Mouse (Mus musculus) neural tube, embryonic 15.5 days (tissue): ENCODE results near the gene Ubtd2. TPM values are rescaled to one million over a fixed set of nuclear protein-coding genes. Genes with fewer than 3 reads are reported as not detected.
"Not testable (repeated sequence)": the region's sequence is repeated elsewhere in the genome, so short reads cannot be mapped to it uniquely, and the experiment has no call there.

Source experiments
- ATAC-seq: fragments of 200-750 bp; cut with Nextera tagmentation; 2 replicates; pipeline ENCODE4 v1.8.0; 2017; ENCODE audit warnings: mild to moderate bottlenecking, moderate TSS enrichment, moderate library complexity; ENCODE audit not compliant: low FRiP score
- H3K27ac ChIP-seq: fragments of 300-500 bp; sonication (generic); replicated peaks from 2 replicates; pipeline ENCODE4 v1.5.1; 2015; ENCODE audit warnings: mild to moderate bottlenecking, inconsistent platforms
- H3K27me3 ChIP-seq: fragments of 300-500 bp; sonication (generic); replicated peaks from 2 replicates; pipeline ENCODE4 v1.6.1; 2015; ENCODE audit warnings: inconsistent platforms
- H3K36me3 ChIP-seq: fragments of 300-500 bp; sonication (generic); 2 replicates; pipeline ENCODE4 v1.6.1; 2015; ENCODE audit warnings: inconsistent platforms
- H3K4me1 ChIP-seq: fragments of 300-500 bp; sonication (generic); 2 replicates; pipeline ENCODE4 v1.6.1; 2015; ENCODE audit warnings: inconsistent platforms
- H3K4me2 ChIP-seq: fragments of 300-500 bp; sonication (generic); 2 replicates; pipeline ENCODE4 v1.6.1; 2015; ENCODE audit warnings: inconsistent platforms, mild to moderate bottlenecking, moderate library complexity
- H3K4me3 ChIP-seq: fragments of 300-500 bp; sonication (generic); replicated peaks from 2 replicates; pipeline ENCODE4 v1.5.1; 2015; ENCODE audit warnings: mild to moderate bottlenecking, inconsistent platforms
- H3K9ac ChIP-seq: fragments of 300-500 bp; sonication (generic); replicated peaks from 2 replicates; pipeline ENCODE4 v1.6.1; 2015; ENCODE audit warnings: mild to moderate bottlenecking, inconsistent platforms
- H3K9me3 ChIP-seq: fragments of 300-500 bp; sonication (generic); replicated peaks from 2 replicates; pipeline ENCODE4 v1.6.1; 2016; ENCODE audit warnings: inconsistent platforms
- WGBS: fragments of 180-500 bp; shearing (Covaris S2); methylation state at CpG from one replicate; pipeline ENCODE4 v1.1.7; 2015; ENCODE audit warnings: mixed read lengths; 5-methylcytosine and 5-hydroxymethylcytosine counted together
- polyA plus RNA-seq: library from polyadenylated mRNA; unstranded; fragments of >200 nt; fragmentation: Nextera tagmentation; extraction: Ambion mirVana; gene quantifications from 2 replicates; pipeline ENCODE4 v1.2.1, GENCODE M21; 2015

Gene Ubtd2
- polyA plus RNA-seq, 1 experiment from 2014 or later: 34.9 TPM

DNA sequence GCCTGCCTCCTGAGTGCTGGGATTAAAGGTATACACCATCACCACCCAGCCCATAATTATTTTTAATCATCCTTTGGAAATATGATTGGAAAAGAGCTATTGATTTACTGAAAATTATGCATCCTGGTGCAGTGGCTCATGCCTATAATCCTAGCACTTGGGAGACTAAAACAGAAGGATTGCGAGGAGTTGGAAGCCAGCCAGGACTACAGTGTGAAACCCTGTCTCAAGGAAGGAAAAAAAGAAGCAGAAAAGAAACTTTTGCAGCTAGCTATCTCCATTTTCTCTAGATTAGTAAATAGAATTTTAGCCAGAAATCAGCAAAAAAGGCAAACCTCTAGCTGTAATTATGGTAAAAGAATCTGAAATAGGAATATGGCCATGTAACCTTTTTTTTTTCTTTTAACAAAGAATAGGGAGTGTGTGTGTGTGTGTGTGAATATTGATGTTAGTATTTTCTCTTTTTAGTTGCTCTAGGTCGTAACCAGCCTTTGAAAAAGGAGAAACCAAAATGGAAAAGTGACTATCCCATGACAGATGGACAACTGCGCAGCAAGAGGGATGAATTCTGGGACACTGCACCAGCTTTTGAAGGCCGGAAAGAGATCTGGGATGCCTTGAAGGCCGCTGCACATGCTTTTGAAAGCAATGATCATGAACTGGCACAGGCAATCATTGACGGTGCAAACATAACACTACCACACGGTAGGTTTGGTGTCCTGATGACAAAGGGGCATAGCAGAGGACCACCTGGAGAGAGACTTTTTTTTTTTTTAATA lies 43.8 kb downstream of the Ubtd2 start:
- no peak overlapping the region for H3K4me3 ChIP-seq
- 0 out of 2 replicates have a peak overlapping the region, but pooled peaks have one; percentile 23 for H3K27ac ChIP-seq
- ATAC-seq: no peak
- no peak overlapping the region for H3K9ac ChIP-seq
- no peaks in the 10 kb centered on the region for H3K9me3 ChIP-seq
- WGBS: 77% methylated on average over 7 of the region's 7 CpGs
- H3K4me1 ChIP-seq: no peaks in the 10 kb centered on the region
- 0 out of 2 replicates have a peak, but pooled peaks cover 3% of the 10 kb centered on the region for H3K36me3 ChIP-seq
- no peaks in the 10 kb centered on the region for H3K27me3 ChIP-seq
- H3K4me2 ChIP-seq: no peak overlapping the region

- Histone ChIP-seq H3K9me3 (no peaks in the 10 kb centered on the region), H3K36me3 (0 out of 2 replicates have a peak, but pooled peaks cover 5% of the 10 kb centered on the region), H3K9ac (no peak overlapping the region), H3K4me1 (no peaks in the 10 kb centered on the region), H3K27ac (no peak overlapping the region), H3K27me3 (no peaks in the 10 kb centered on the region), H3K4me2 (no peak overlapping the region), H3K4me3 (no peak overlapping the region)
- ATAC-seq: no peak
- 93% methylated on average over 4 of the region's 4 CpGs for WGBS
Observed at GRCm38 (mm10) chr11:32499931-32500330, 44.8 kb downstream of the Ubtd2 start.

- no peak overlapping the region for H3K27ac ChIP-seq
- H3K4me1 ChIP-seq: no peaks in the 10 kb centered on the region
- no peaks in the 10 kb centered on the region for H3K9me3 ChIP-seq
- 0 out of 2 replicates have a peak, but pooled peaks cover 5% of the 10 kb centered on the region for H3K36me3 ChIP-seq
- ATAC-seq: no peak
- H3K27me3 ChIP-seq: no peaks in the 10 kb centered on the region
- no peak overlapping the region for H3K9ac ChIP-seq
- 98% methylated on average over 2 of the region's 2 CpGs for WGBS
- no peak overlapping the region for H3K4me2 ChIP-seq
- no peak overlapping the region for H3K4me3 ChIP-seq
Observed at GRCm38 (mm10) chr11:32503711-32504110, 48.5 kb downstream of the Ubtd2 start.

DNA sequence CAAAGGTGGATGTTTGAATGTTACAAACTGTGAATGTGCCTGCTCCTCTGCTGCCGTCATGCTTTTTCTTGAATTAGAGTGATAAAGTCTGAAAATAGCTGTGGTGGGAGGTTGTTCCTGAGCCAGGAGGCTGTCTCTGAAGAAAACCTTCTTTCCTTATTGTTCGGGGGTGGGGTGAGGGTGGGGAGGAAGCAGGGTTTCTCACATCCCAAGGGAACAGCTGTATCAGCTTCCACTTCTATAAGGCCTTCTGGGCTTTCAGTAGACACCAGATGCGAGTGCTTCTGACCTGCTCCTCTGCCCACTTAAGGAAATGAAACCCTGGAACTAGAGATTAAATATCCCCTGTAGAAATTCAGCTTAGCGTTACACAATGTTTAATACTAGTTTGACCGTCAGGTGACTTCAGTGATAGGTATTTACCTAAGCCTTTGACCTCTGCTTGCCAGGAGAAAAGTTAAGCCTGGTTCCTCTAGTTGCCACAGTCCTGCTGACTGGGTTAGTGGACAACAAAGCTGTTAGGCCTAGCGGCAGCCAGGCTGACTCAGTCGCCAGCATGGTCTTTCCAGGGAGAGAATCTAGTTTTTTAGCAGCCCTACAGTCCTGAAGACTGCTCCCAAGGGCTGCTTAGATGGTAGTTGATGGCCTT lies 50.0 kb downstream of the Ubtd2 start:
- ATAC-seq: no peak
- no peaks in the 10 kb centered on the region for H3K27me3 ChIP-seq

DNA sequence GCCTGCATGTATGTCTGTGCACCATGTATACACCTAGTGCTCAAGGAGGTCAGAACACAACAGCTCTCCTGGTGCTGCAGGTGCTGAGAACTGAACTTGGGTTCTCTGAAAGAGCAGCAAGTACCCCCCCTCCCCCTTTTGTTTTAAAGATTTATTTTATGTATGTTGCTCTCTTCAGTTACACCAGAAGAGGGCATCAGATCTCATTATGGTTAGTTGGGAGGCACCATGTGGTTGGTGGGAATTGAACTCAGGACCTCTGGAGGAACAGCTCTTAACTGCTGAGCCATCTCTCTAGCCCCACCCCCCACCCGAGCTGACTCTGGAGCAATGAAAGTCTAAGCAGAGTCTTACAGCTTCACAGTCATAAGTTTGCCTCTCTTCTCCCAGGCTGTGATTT lies 55.8 kb downstream of the Ubtd2 start:
- 73% methylated on average over 1 of the region's 1 CpGs for WGBS

More for the DNA sequence above, 50.0 kb downstream of the Ubtd2 start:
- Histone ChIP-seq H3K36me3 (0 out of 2 replicates have a peak, but pooled peaks cover 5% of the 10 kb centered on the region), H3K27ac (no peak overlapping the region), H3K4me2 (no peak overlapping the region), H3K9ac (no peak overlapping the region), H3K4me1 (no peaks in the 10 kb centered on the region), H3K4me3 (no peak overlapping the region), H3K9me3 (no peaks in the 10 kb centered on the region)
- 88% methylated on average over 7 of the region's 7 CpGs for WGBS

DNA sequence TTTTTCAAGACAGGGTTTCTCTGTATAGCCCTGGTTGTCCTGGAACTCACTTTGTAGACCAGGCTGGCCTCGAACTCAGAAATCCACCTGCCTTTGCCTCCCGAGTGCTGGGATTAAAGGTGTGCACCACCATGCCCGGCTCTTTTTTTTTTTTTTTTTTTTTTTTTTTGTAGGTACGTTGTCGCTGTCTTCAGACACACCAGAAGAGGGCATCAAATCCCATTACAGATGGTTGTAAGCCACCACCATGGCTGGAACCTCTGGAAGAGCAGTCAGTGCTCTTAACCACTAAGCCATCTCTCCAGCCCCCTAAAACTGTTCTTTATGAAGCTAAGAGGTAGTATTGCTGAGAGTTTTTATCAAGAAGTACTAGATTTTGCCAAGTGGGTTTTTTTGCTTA lies 59.7 kb downstream of the Ubtd2 start:
- not testable (repeated sequence) for ATAC-seq, H3K4me2 ChIP-seq, H3K27ac ChIP-seq, H3K9me3 ChIP-seq, H3K4me3 ChIP-seq, H3K9ac ChIP-seq, H3K4me1 ChIP-seq, H3K27me3 ChIP-seq
- WGBS: 96% methylated on average over 5 of the region's 5 CpGs
- H3K36me3 ChIP-seq: peaks cover 17% of the 10 kb centered on the region; the same call in 1 of the 2 replicates

More for the DNA sequence above, 55.8 kb downstream of the Ubtd2 start:
- H3K27ac ChIP-seq: no peak overlapping the region
- H3K4me3 ChIP-seq: no peak overlapping the region
- ATAC-seq: no peak
- H3K27me3 ChIP-seq: no peaks in the 10 kb centered on the region
- H3K9ac ChIP-seq: no peak overlapping the region
- no peak overlapping the region for H3K4me2 ChIP-seq
- no peaks in the 10 kb centered on the region for H3K9me3 ChIP-seq
- H3K4me1 ChIP-seq: no peaks in the 10 kb centered on the region
- peaks cover under 1% of the 10 kb centered on the region; the same call in 1 of the 2 replicates for H3K36me3 ChIP-seq

- 84% methylated on average over 12 of the region's 12 CpGs for WGBS
- Histone ChIP-seq H3K4me1 (no peaks in the 10 kb centered on the region), H3K9ac (no peak overlapping the region), H3K27ac (no peak overlapping the region), H3K4me2 (no peak overlapping the region), H3K4me3 (no peak overlapping the region), H3K27me3 (no peaks in the 10 kb centered on the region), H3K36me3 (peaks cover 17% of the 10 kb centered on the region; the same call in 1 of the 2 replicates), H3K9me3 (no peaks in the 10 kb centered on the region)
- ATAC-seq: no peak
Observed at GRCm38 (mm10) chr11:32516091-32516490, 60.9 kb downstream of the Ubtd2 start.

- H3K4me2 ChIP-seq: no peak overlapping the region
- H3K27me3 ChIP-seq: no peaks in the 10 kb centered on the region
- no peak overlapping the region for H3K27ac ChIP-seq
- no peaks in the 10 kb centered on the region for H3K9me3 ChIP-seq
- H3K4me1 ChIP-seq: no peaks in the 10 kb centered on the region
- peaks cover 17% of the 10 kb centered on the region; the same call in 1 of the 2 replicates for H3K36me3 ChIP-seq
- WGBS: 86% methylated on average over 8 of the region's 8 CpGs
- H3K9ac ChIP-seq: no peak overlapping the region
- ATAC-seq: no peak
- H3K4me3 ChIP-seq: no peak overlapping the region
Observed at GRCm38 (mm10) chr11:32516916-32517712, 61.9 kb downstream of the Ubtd2 start.

GRCm38 (mm10) chr11:32518770-32519169 lies 63.6 kb downstream of the Ubtd2 start:
- Histone ChIP-seq H3K36me3 (peaks cover 17% of the 10 kb centered on the region; the same call in 1 of the 2 replicates), H3K27me3 (no peaks in the 10 kb centered on the region), H3K4me2 (no peak overlapping the region), H3K9me3 (no peaks in the 10 kb centered on the region), H3K4me3 (no peak overlapping the region), H3K4me1 (no peaks in the 10 kb centered on the region), H3K27ac (no peak overlapping the region), H3K9ac (no peak overlapping the region)
- no peak for ATAC-seq
- WGBS: 87% methylated on average over 4 of the region's 4 CpGs

DNA sequence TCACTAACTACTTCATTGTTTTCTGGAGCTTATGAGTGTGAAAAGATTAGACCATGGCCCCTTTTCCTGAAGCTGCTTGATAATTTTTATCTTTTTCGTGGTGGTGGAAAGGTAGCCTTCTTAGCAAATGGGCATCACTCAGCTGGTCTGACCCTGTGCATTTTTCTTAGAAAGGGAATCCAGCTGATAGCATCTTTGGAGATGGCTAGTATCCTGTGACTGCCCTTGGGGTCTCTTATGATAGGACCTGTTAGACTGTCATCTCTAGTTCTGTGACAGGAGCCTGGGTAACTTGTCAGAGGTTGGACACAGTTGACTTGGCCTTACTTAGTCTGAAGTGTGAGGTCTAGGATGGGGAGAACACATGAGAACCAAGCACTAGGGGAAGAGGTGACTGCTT lies 64.2 kb downstream of the Ubtd2 start:
- Histone ChIP-seq H3K27ac (no peak overlapping the region), H3K36me3 (peaks cover 17% of the 10 kb centered on the region; the same call in 1 of the 2 replicates), H3K4me2 (no peak overlapping the region), H3K27me3 (no peaks in the 10 kb centered on the region), H3K4me1 (no peaks in the 10 kb centered on the region), H3K9ac (no peak overlapping the region), H3K9me3 (no peaks in the 10 kb centered on the region), H3K4me3 (no peak overlapping the region)
- no peak for ATAC-seq
- WGBS: 88% methylated on average over 1 of the region's 1 CpGs

DNA sequence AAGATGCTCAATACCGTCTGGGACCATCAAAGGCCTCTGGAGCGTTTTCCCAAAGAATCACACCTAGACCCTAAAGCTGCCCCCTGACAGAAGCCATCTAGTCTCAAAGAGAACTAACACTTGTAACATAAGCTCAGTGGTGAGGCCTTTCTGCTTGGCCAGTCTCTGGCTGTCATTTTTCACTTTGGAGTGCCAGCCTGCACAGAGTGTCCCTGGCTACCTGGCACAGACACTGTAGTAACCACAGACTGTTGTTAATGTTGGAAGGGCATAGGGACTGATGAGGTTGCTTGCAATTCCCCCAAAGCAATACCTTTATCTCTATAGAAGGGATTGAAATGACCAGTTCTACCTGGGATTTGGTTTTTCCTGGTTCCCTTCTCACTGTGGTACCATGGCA lies 66.1 kb downstream of the Ubtd2 start:
- Histone ChIP-seq H3K9me3 (no peaks in the 10 kb centered on the region), H3K4me1 (no peaks in the 10 kb centered on the region), H3K9ac (no peak overlapping the region), H3K4me2 (no peak overlapping the region), H3K4me3 (no peak overlapping the region), H3K36me3 (peaks cover 18% of the 10 kb centered on the region; the same call in 1 of the 2 replicates), H3K27me3 (no peaks in the 10 kb centered on the region), H3K27ac (no peak overlapping the region)
- no peak for ATAC-seq
- 66% methylated on average over 2 of the region's 2 CpGs for WGBS
